Mouse (Mus musculus): ENCODE measurements around the gene Map3k10. TPM values are rescaled to one million over a fixed set of nuclear protein-coding genes. Genes with fewer than 3 reads are reported as not detected.

Gene Map3k10
- polyA plus RNA-seq, 1 experiment = 24.6 TPM

GRCm38 (mm10) chr7:27688246-27688788 lies 13.9 kb upstream of the Map3k10 start:
- Histone ChIP-seq H3K27me3 (replicated peaks; ENCODE audit: control insufficient read depth, insufficient read depth, low read length) (no peaks in the 10 kb centered on the region), H3K36me3 (ENCODE audit: control insufficient read depth, insufficient read depth, low read length) (no peaks in the 10 kb centered on the region), H3K4me3 (ENCODE audit: insufficient read depth, low read depth, low read length) (no peak overlapping the region), H3K4me1 (ENCODE audit: control insufficient read depth, insufficient read depth, low read length) (peaks cover 5% of the 10 kb centered on the region; the same call in 1 of the 2 replicates), H3K27ac (ENCODE audit: insufficient read depth, low read depth, low read length) (no peak overlapping the region)
- TF ChIP-seq POLR2A (IDR thresholded peaks at IDR 0.05; ENCODE audit: low read depth, low read length) = no peak
- no peak for TF ChIP-seq CTCF (conservative IDR thresholded peaks at IDR 0.05; ENCODE audit: insufficient read depth, insufficient read length, low read depth, low read length)
- 25% methylated on average over 14 of the region's 14 CpGs for WGBS
- no peak for DNase-seq

DNA sequence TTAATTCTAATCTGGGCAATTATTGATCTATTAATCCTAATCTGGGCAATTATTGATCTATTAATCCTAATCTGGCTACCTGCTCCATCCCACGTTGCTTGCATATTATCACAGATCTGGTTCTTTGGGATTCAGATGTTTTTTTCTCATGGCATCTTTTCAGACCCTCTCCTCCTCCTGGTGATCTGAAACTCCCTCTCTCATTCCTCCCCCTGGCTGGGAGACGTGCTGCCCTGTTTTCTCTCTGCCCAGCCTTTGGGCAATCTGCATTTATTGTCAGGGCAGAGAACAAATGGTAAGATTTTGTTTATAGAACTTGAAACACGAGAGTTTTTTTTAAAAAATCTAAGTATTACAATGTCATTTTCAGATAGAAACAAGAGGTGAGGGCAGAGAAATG lies 13.4 kb upstream of the Map3k10 start:
- TF ChIP-seq CTCF (conservative IDR thresholded peaks at IDR 0.05; ENCODE audit: insufficient read depth, insufficient read length, low read depth, low read length) (no peak), POLR2A (IDR thresholded peaks at IDR 0.05; ENCODE audit: low read depth, low read length) (no peak)
- WGBS = 59% methylated on average over 3 of the region's 3 CpGs
- peaks cover 5% of the 10 kb centered on the region; the same call in 1 of the 2 replicates for H3K4me1 ChIP-seq (ENCODE audit: control insufficient read depth, insufficient read depth, low read length)
- DNase-seq = no peak
- H3K4me3 ChIP-seq (ENCODE audit: insufficient read depth, low read depth, low read length) = no peak overlapping the region
- no peak overlapping the region for H3K27ac ChIP-seq (ENCODE audit: insufficient read depth, low read depth, low read length)
- H3K27me3 ChIP-seq (replicated peaks; ENCODE audit: control insufficient read depth, insufficient read depth, low read length) = no peaks in the 10 kb centered on the region
- no peaks in the 10 kb centered on the region for H3K36me3 ChIP-seq (ENCODE audit: control insufficient read depth, insufficient read depth, low read length)

DNA sequence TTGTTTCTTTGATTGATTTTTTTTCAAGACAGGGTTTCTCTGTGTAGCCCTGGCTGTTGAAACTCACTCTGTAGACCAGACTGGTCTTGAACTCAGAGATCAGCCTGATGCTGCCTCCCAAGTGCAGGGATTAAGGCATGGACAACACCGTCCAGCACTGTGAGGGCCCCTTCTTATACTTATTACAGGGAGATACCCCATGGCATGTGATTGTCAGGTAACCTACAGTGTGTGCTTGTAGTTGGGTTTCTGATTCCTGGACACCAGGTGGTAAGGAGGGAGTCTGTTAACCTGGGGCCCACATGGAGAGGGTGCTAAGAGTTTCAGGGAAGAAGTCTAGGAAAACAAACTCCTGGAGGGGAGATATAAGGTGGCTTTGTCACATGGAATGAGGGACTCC lies 12.6 kb upstream of the Map3k10 start:
- WGBS = 79% methylated on average over 1 of the region's 1 CpGs
- H3K27me3 ChIP-seq (replicated peaks; ENCODE audit: control insufficient read depth, insufficient read depth, low read length) = no peaks in the 10 kb centered on the region
- no peaks in the 10 kb centered on the region for H3K36me3 ChIP-seq (ENCODE audit: control insufficient read depth, insufficient read depth, low read length)
- TF ChIP-seq CTCF (conservative IDR thresholded peaks at IDR 0.05; ENCODE audit: insufficient read depth, insufficient read length, low read depth, low read length) = no peak
- TF ChIP-seq POLR2A (IDR thresholded peaks at IDR 0.05; ENCODE audit: low read depth, low read length) = no peak
- no peak for DNase-seq
- no peak overlapping the region for H3K4me3 ChIP-seq (ENCODE audit: insufficient read depth, low read depth, low read length)
- H3K27ac ChIP-seq (ENCODE audit: insufficient read depth, low read depth, low read length) = no peak overlapping the region
- peaks cover 5% of the 10 kb centered on the region; the same call in 1 of the 2 replicates for H3K4me1 ChIP-seq (ENCODE audit: control insufficient read depth, insufficient read depth, low read length)

DNA sequence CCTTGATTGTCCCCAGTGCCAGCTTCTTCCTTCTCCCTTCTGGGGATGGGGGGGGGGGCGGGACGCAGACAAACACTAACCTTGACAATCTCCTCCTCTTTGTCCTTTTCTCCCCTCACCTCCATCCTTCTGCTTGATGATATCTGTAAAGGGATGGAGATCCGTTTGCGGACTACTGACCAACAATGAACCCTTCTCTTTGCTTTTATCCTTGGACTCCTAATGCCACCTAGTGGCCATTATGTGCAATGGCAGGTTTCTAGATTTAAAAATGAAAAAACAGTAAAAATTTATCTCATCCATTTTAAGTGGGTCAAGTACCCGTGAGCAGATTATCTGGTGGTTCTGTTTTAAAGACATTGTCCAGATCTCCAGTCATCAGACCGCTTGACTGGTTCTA lies 11.3 kb upstream of the Map3k10 start:
- WGBS = under 1% methylated on average over 6 of the region's 6 CpGs
- H3K27ac ChIP-seq (ENCODE audit: insufficient read depth, low read depth, low read length) = no peak overlapping the region
- H3K36me3 ChIP-seq (ENCODE audit: control insufficient read depth, insufficient read depth, low read length) = no peaks in the 10 kb centered on the region
- DNase-seq = peak; percentile 30
- H3K27me3 ChIP-seq (replicated peaks; ENCODE audit: control insufficient read depth, insufficient read depth, low read length) = no peaks in the 10 kb centered on the region
- TF ChIP-seq CTCF (conservative IDR thresholded peaks at IDR 0.05; ENCODE audit: insufficient read depth, insufficient read length, low read depth, low read length) = 0 out of 2 replicates have a peak, but pooled peaks have one; percentile 19
- TF ChIP-seq POLR2A (IDR thresholded peaks at IDR 0.05; ENCODE audit: low read depth, low read length) = no peak
- peaks cover 5% of the 10 kb centered on the region; the same call in 1 of the 2 replicates for H3K4me1 ChIP-seq (ENCODE audit: control insufficient read depth, insufficient read depth, low read length)
- no peak overlapping the region for H3K4me3 ChIP-seq (ENCODE audit: insufficient read depth, low read depth, low read length)

DNA sequence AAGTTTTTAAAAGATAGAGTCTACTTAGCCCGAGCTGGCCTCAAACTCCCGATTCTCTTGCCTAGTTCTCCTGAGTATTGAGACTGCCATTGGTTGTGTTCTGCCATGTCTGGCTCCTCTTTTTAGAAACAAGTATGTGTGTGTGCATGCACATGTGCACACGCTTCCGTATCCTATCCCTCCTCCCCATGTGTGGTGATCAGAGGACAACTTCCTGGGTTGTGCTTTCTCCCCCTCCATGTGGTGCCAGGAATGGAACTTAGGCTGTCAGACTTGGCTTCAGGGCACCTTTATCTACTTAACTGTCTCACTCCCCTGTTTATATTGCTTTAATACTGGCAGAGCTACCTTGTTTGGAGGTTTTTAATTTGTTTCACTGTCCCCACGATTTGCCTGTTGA lies 10.8 kb upstream of the Map3k10 start:
- H3K27me3 ChIP-seq (replicated peaks; ENCODE audit: control insufficient read depth, insufficient read depth, low read length) = no peaks in the 10 kb centered on the region
- H3K36me3 ChIP-seq (ENCODE audit: control insufficient read depth, insufficient read depth, low read length) = no peaks in the 10 kb centered on the region
- no peak overlapping the region for H3K4me3 ChIP-seq (ENCODE audit: insufficient read depth, low read depth, low read length)
- H3K27ac ChIP-seq (ENCODE audit: insufficient read depth, low read depth, low read length) = no peak overlapping the region
- WGBS = 29% methylated on average over 5 of the region's 5 CpGs
- DNase-seq = no peak
- TF ChIP-seq POLR2A (IDR thresholded peaks at IDR 0.05; ENCODE audit: low read depth, low read length) (no peak), CTCF (conservative IDR thresholded peaks at IDR 0.05; ENCODE audit: insufficient read depth, insufficient read length, low read depth, low read length) (no peak)
- H3K4me1 ChIP-seq (ENCODE audit: control insufficient read depth, insufficient read depth, low read length) = peaks cover 5% of the 10 kb centered on the region; the same call in 1 of the 2 replicates

- no peaks in the 10 kb centered on the region for H3K36me3 ChIP-seq (ENCODE audit: control insufficient read depth, insufficient read depth, low read length)
- no peak for DNase-seq
- 48% methylated on average over 2 of the region's 2 CpGs for WGBS
- no peak overlapping the region for H3K27ac ChIP-seq (ENCODE audit: insufficient read depth, low read depth, low read length)
- no peaks in the 10 kb centered on the region for H3K27me3 ChIP-seq (replicated peaks; ENCODE audit: control insufficient read depth, insufficient read depth, low read length)
- H3K4me3 ChIP-seq (ENCODE audit: insufficient read depth, low read depth, low read length) = no peak overlapping the region
- H3K4me1 ChIP-seq (ENCODE audit: control insufficient read depth, insufficient read depth, low read length) = peaks cover 1% of the 10 kb centered on the region; the same call in 1 of the 2 replicates
- no peak for TF ChIP-seq CTCF (conservative IDR thresholded peaks at IDR 0.05; ENCODE audit: insufficient read depth, insufficient read length, low read depth, low read length)
- no peak for TF ChIP-seq POLR2A (IDR thresholded peaks at IDR 0.05; ENCODE audit: low read depth, low read length)
These were observed 8.8 kb upstream of the Map3k10 start for GRCm38 (mm10) chr7:27683218-27683617.

GRCm38 (mm10) chr7:27675222-27675612 lies 819 bp upstream of the Map3k10 start:
- Histone ChIP-seq H3K27me3 (replicated peaks; ENCODE audit: control insufficient read depth, insufficient read depth, low read length) (no peaks in the 10 kb centered on the region), H3K36me3 (ENCODE audit: control insufficient read depth, insufficient read depth, low read length) (no peaks in the 10 kb centered on the region), H3K27ac (ENCODE audit: insufficient read depth, low read depth, low read length) (no peak overlapping the region), H3K4me3 (ENCODE audit: insufficient read depth, low read depth, low read length) (no peak overlapping the region), H3K4me1 (ENCODE audit: control insufficient read depth, insufficient read depth, low read length) (peaks cover 5% of the 10 kb centered on the region; the same call in 1 of the 2 replicates)
- DNase-seq = no peak
- no peak for TF ChIP-seq POLR2A (IDR thresholded peaks at IDR 0.05; ENCODE audit: low read depth, low read length)
- TF ChIP-seq CTCF (conservative IDR thresholded peaks at IDR 0.05; ENCODE audit: insufficient read depth, insufficient read length, low read depth, low read length) = no peak
- 31% methylated on average over 14 of the region's 14 CpGs for WGBS

All from kidney, adult 2 months (tissue).